Mouse (Mus musculus) CH12.LX (cell line): ENCODE results near the gene Rdh16f2. TPM values are rescaled to one million over a fixed set of nuclear protein-coding genes. Genes with fewer than 3 reads are reported as not detected.
"Not testable (repeated sequence)": the region's sequence is repeated elsewhere in the genome, so short reads cannot be mapped to it uniquely, and the experiment has no call there.

ENCODE experiments used
- DNase-seq: peaks from one replicate; pipeline ENCODE4 v3.0.0-alpha.2; 2013; ENCODE audit errors: extremely low read depth
- H3K27ac ChIP-seq: 2 replicates; pipeline ENCODE4 v1.5.1; 2012; ENCODE audit warnings: low read depth, mild to moderate bottlenecking, control low read depth, moderate library complexity; ENCODE audit not compliant: insufficient read depth
- H3K27me3 ChIP-seq: replicated peaks from 2 replicates; pipeline ENCODE3; 2012; ENCODE audit warnings: inconsistent platforms
- H3K36me3 ChIP-seq, 2 experiments: replicated peaks in 1 of 2; 2 replicates each; pipeline versions ENCODE3 to v1.6.1; 2012; ENCODE audit warnings: inconsistent platforms in 1 of 2, low read length in 1 of 2, mild to moderate bottlenecking in 1 of 2, mixed read lengths in 1 of 2, moderate library complexity in 1 of 2; ENCODE audit not compliant: control insufficient read depth in 1 of 2, insufficient read depth in 1 of 2
- H3K4me1 ChIP-seq, 2 experiments: 2 replicates each; pipeline ENCODE4 v1.6.1; 2012; ENCODE audit warnings: inconsistent platforms in 1 of 2, moderate library complexity in 1 of 2; ENCODE audit not compliant: insufficient read depth in 2 of 2, control insufficient read depth in 1 of 2
- H3K4me2 ChIP-seq: 2 replicates; pipeline ENCODE4 v1.6.1; 2012; ENCODE audit warnings: low read depth, mild to moderate bottlenecking, control low read depth; ENCODE audit not compliant: poor library complexity, insufficient read depth, severe bottlenecking
- H3K4me3 ChIP-seq, 3 experiments: fragments of 150-350 bp in 1 of 3; sonication (generic) in 1 of 3; replicated peaks in 1 of 3; 2 replicates each; pipeline versions ENCODE3 to v1.5.1; 2011 to 2012; ENCODE audit warnings: low read depth in 2 of 3, low read length in 2 of 3, mild to moderate bottlenecking in 2 of 3, moderate library complexity in 2 of 3, control low read depth in 1 of 3, improper control_type of control experiment in 1 of 3, inconsistent platforms in 1 of 3, mixed read lengths in 1 of 3; ENCODE audit not compliant: poor library complexity in 1 of 3
- H3K79me2 ChIP-seq: replicated peaks from 2 replicates; pipeline ENCODE4 v1.6.1; 2012; ENCODE audit warnings: mild to moderate bottlenecking, moderate library complexity; ENCODE audit not compliant: control insufficient read depth, poor library complexity, insufficient read depth, severe bottlenecking; ENCODE audit errors: extremely low read depth
- H3K9ac ChIP-seq: 2 replicates; pipeline ENCODE4 v1.6.1; 2012; ENCODE audit warnings: low read depth, mild to moderate bottlenecking, control low read depth, moderate library complexity; ENCODE audit not compliant: insufficient read depth
- H3K9me3 ChIP-seq: replicated peaks from 2 replicates; pipeline ENCODE3; 2012; ENCODE audit warnings: low read length, inconsistent platforms, mixed read lengths
- CHD2 ChIP-seq: IDR thresholded peaks from 2 replicates; pipeline ENCODE4 v1.6.1; 2011; ENCODE audit warnings: low read length, improper control_type of control experiment
- CTCF ChIP-seq, 2 experiments: IDR thresholded peaks in 1 of 2; conservative IDR thresholded peaks in 1 of 2; 2 replicates each; pipeline ENCODE4 v1.5.1; 2011 to 2012; ENCODE audit warnings: low read depth in 2 of 2, low read length in 2 of 2, improper control_type of control experiment in 1 of 2, inconsistent platforms in 1 of 2, mild to moderate bottlenecking in 1 of 2, moderate library complexity in 1 of 2
- EP300 ChIP-seq: IDR thresholded peaks from 2 replicates; pipeline ENCODE4 v1.6.1; 2011; ENCODE audit warnings: low read length, improper control_type of control experiment
- GABPA ChIP-seq: IDR thresholded peaks from 2 replicates; pipeline ENCODE4 v1.6.1; 2012; ENCODE audit warnings: low read depth, low read length, improper control_type of control experiment, inconsistent platforms; ENCODE audit not compliant: insufficient replicate concordance
- JUN ChIP-seq: IDR thresholded peaks from 2 replicates; pipeline ENCODE4 v1.6.1; 2011; ENCODE audit warnings: low read depth, mild to moderate bottlenecking, low read length, improper control_type of control experiment, moderate library complexity; ENCODE audit not compliant: insufficient read depth
- MAX ChIP-seq: IDR thresholded peaks from 2 replicates; pipeline ENCODE4 v1.6.1; 2011; ENCODE audit warnings: low read length, improper control_type of control experiment
- MEF2A ChIP-seq: IDR thresholded peaks from 2 replicates; pipeline ENCODE4 v1.6.1; 2014; ENCODE audit warnings: low read depth, mild to moderate bottlenecking, inconsistent platforms, low read length, improper control_type of control experiment, borderline replicate concordance
- NELFE ChIP-seq: IDR thresholded peaks from 2 replicates; pipeline ENCODE4 v1.6.1; 2011; ENCODE audit warnings: low read depth, low read length, improper control_type of control experiment
- POLR2A ChIP-seq: IDR thresholded peaks from 2 replicates; pipeline ENCODE4 v1.6.1; 2011; ENCODE audit warnings: low read depth, mild to moderate bottlenecking, improper control_type of control experiment, low read length
- RAD21 ChIP-seq: IDR thresholded peaks from 2 replicates; pipeline ENCODE4 v1.6.1; 2011; ENCODE audit warnings: low read depth, mild to moderate bottlenecking, low read length, improper control_type of control experiment, moderate library complexity
- RCOR1 ChIP-seq: conservative IDR thresholded peaks from 2 replicates; pipeline ENCODE4 v1.6.1; 2012; ENCODE audit warnings: low read depth, mild to moderate bottlenecking, inconsistent platforms, low read length, improper control_type of control experiment
- SMC3 ChIP-seq: IDR thresholded peaks from 2 replicates; pipeline ENCODE4 v1.6.1; 2011; ENCODE audit warnings: low read depth, low read length, improper control_type of control experiment
- TBP ChIP-seq: conservative IDR thresholded peaks from 2 replicates; pipeline ENCODE4 v1.6.1; 2011; ENCODE audit warnings: low read depth, low read length, improper control_type of control experiment
- dilution Hi-C: fragments of 300-500 bp; cut with MboI; formaldehyde crosslinking; loops from 2 replicates; pipeline ENCODE4 v1.14.3; 2020; ENCODE audit warnings: low sequenced_read_pairs; ENCODE audit not compliant: extremely low pct_unique_long_range_greater_than_20kb, extremely low pct_ligation_motif_present
- in situ Hi-C: fragments of 300-500 bp; cut with MboI; formaldehyde crosslinking; loops from 3 replicates; pipeline ENCODE4 v1.14.3; 2019; ENCODE audit warnings: low sequenced_read_pairs, low pct_ligation_motif_present, low pct_unique_long_range_greater_than_20kb, mixed read lengths
- polyA plus RNA-seq: library from polyadenylated mRNA; unstranded; fragments of >175 nt; gene quantifications from 2 replicates; pipeline ENCODE4 v1.2.1, GENCODE M21; 2012; ENCODE audit warnings: low read depth; ENCODE audit not compliant: insufficient read length
- total RNA-seq, 2 experiments: library from RNA; depleted of rRNA; stranded (reverse); fragments of 300-350 nt in 1 of 2; fragments of >200 nt in 1 of 2; gene quantifications; 2 replicates each; pipeline ENCODE4 v1.2.3; 2012 to 2014

Gene Rdh16f2
- total and polyA plus RNA-seq, 3 experiments, result not detected

DNA sequence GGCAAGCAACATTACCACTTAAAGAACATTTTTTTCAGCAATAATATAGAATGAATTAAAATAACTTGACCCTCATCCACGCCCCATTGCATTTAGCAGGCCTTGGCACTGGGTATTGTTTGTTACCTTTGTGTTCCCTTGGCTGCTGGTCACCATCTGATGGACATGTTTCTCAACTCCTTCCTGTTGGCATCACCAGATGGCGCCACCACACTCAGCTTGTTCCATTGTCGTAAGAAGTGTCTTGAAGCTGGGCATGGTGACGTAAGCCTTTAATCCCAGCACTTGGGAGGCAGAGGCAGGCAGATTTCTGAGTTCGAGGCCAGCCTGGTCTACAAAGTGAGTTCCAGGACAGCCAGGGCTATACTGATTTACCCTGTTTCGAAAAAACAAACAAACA, 40.9 kb upstream of the Rdh16f2 start:
- no peaks in the 10 kb centered on the region for H3K79me2 ChIP-seq
- in situ Hi-C loops, result no loop called here
- 0 out of 4 replicates have a peak, but pooled peaks cover 0 to 2% of the 10 kb centered on the region in 2 experiments for H3K4me1 ChIP-seq
- H3K9ac ChIP-seq, result no peak overlapping the region
- H3K9me3 ChIP-seq, result no peaks in the 10 kb centered on the region
- H3K27me3 ChIP-seq, result peaks cover 14% of the 10 kb centered on the region
- TF ChIP-seq SMC3 (peak; percentile 61), NELFE (no peak), RAD21 (peak; percentile 32), CTCF (conservative IDR thresholded peaks at IDR 0.05 in 1 of 2, IDR thresholded peaks at IDR 0.05 in 1 of 2; ENCODE audit: low read depth in 2 of 2, low read length in 2 of 2) (peak in 1 of 2 experiments; percentile 59; a peak in 2 of 4 replicates)
- dilution Hi-C loops, result no loop called here
- H3K27ac ChIP-seq, result no peak overlapping the region
- no peak overlapping the region for H3K4me3 ChIP-seq
- H3K4me2 ChIP-seq, result no peak overlapping the region
- no peaks in the 10 kb centered on the region for H3K36me3 ChIP-seq
- peak; percentile 22 for DNase-seq

DNA sequence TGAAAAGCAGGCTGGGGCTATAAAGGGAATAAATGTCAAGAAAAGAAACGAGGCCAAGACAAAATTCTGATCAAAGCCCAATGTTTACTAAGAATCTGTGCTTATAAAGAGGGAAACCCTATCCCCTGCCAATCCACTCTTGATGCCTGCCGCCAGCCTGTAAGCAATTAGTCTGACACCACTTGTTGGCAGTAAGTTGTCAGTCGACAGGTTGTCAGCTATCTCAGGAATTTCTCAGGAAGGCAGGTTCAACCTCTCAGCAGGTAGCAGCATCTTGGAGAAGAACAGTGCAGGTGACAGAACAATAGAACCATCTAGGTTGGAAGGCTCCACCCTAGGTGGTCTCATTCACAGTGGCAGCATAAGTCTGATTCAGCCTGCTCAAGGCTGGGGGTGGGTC, 37.2 kb upstream of the Rdh16f2 start:
- Histone ChIP-seq H3K4me3 (no peak overlapping the region), H3K27me3 (peaks cover 9% of the 10 kb centered on the region), H3K79me2 (no peaks in the 10 kb centered on the region), H3K9ac (no peak overlapping the region), H3K4me2 (no peak overlapping the region), H3K4me1 (0 out of 4 replicates have a peak, but pooled peaks cover 0 to 2% of the 10 kb centered on the region in 2 experiments), H3K27ac (no peak overlapping the region), H3K9me3 (no peaks in the 10 kb centered on the region), H3K36me3 (no peaks in the 10 kb centered on the region)
- DNase-seq, result no peak
- dilution Hi-C loops (no loop called here), in situ Hi-C loops (no loop called here)
- TF ChIP-seq JUN (no peak), TBP (no peak), RAD21 (no peak), SMC3 (no peak), GABPA (no peak), RCOR1 (no peak), CTCF (conservative IDR thresholded peaks at IDR 0.05 in 1 of 2, IDR thresholded peaks at IDR 0.05 in 1 of 2; ENCODE audit: low read depth in 2 of 2, low read length in 2 of 2) (no peak), NELFE (no peak), CHD2 (no peak), MAX (no peak), MEF2A (no peak), POLR2A (no peak), EP300 (no peak)

DNA sequence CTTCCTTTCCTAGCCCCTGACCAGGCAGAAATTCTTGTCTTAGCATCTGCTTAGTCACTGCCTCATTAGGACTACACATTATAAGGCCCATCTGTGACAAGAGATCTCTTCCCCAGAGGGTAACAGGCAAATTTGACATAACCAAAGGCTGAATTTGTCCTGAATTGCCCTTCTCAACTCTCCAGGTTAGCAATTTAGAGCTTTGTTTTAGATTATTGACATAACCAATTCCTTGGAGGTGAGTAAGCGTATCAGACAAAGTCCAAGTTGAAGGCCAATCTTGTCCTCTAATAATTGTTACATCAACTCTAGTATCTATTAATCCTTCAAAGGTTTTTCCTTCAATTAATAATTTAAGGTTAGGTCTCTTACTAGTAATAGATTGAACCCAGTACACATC, 32.1 kb upstream of the Rdh16f2 start:
- H3K4me3 ChIP-seq, H3K79me2 ChIP-seq, H3K27ac ChIP-seq, H3K4me1 ChIP-seq, H3K4me2 ChIP-seq, dilution Hi-C loops, in situ Hi-C loops, DNase-seq, H3K9ac ChIP-seq, H3K36me3 ChIP-seq: not testable (repeated sequence)
- Histone ChIP-seq H3K9me3 (peaks cover 12% of the 10 kb centered on the region), H3K27me3 (peaks cover 23% of the 10 kb centered on the region)
